Mouse (Mus musculus) central nervous system, embryonic 18 days (tissue): ENCODE results near the gene Lbp. TPM values are rescaled to one million over a fixed set of nuclear protein-coding genes. Genes with fewer than 3 reads are reported as not detected.

Source experiments
- polyA plus RNA-seq: library from polyadenylated mRNA; depleted of rRNA; stranded (reverse); fragments of >200 nt; gene quantifications from 2 replicates; pipeline ENCODE4 v1.2.3, GENCODE M21; 2012; rRNA removed

Gene Lbp
- 2.6 and 4.3 TPM in 2 replicates for polyA plus RNA-seq

DNA sequence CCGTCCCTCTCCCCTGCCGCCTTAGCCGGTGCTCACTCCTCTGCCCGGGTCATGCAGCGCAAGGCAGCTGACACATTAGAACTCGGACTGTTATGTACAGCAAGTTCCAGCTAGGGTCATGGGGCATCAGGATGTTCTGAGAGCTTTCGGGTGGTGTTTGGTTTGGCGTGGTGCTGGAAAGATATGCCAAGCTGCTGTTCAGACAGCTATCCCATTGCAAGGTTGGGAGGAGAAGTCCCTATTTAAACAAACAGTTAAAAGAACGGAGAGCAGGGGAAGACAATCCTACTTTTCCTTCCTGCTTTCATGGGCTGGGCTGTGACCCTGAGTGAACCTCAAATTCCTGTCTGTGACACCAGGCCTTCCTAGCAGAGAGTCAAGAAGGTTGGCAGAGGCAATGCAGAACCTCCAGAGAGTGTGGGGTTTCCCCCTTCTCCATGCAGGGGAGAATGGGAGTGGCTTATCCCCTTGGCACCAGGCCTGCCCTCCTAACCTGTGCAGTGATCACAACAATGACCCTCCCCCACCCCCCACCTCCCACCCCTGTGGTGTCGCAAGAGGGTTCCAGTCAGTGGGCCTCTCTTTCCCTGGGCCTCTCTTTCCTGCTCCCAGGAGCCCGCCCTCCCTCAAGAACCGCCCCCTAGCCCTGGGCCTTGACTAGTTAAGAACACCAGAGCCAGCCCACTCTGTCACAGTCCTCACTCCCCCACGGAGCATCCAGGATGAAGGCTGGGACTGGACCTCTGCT, at the start of gene Lbp:
Gene Lbp (plus strand): TSS at position 546 of the 748 bp plus-strand sequence.

DNA sequence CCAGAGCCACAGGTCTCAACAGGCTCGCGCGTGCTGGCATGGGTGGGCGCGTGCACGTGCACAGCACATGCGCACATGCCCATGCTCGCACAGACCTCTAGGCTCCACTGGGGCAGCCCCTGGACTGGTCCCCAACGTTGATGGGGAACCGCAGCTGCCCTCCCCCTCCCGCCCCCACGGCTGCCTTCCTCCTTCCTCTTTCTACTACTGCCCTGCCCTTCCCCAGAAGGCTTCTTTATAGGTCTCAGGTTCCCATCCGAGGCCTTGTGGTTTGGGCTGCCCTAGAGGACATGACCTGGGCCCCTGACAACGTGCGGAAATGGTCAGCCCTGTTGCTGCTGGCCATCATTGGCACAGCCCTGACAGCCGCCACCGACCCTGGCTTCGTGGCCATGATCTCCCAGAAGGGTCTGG, 48.3 kb upstream of the Lbp start, which contains the start of gene Bpi:
Gene Bpi (plus strand): TSS at position 90 of the 414 bp plus-strand sequence.

DNA sequence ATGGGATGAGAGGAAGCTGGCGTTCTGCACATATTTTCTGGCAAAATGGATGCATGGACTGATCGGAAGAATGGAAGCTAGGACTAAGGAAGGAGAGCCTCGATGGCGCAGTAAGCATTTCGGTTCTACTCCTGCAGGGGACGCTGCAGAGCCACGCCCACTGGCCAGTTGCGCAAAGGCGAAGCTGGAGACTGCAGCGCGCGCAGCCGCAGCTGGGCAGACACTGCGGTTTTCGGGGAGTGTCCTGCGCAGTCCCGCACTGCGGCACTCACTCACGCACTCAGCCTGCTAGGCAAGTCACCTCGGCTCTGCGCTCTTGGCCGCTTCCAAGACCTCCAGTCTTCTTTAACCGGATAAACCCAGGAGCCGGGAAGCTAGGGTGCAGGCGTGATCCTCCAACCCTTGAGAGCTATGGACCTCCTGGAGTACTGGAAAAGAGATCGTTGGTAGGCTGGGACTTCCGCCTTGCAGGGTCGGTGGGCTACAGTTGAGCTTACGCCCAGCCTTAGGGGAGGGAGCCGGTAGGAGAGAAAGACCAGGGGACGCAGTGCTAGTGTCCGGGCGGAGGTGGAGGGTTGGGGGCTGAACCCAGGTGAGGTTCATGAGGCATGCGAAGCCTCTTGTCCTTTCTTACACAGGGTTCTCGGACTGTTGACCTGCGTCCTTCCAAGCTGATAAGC, 69.3 kb downstream of the Lbp start, which contains the start of gene Snhg11:
Gene Snhg11 (plus strand): TSS at position 196 of the 680 bp plus-strand sequence.

Other genes starting within 250 kb of the Lbp start
- gene Tgm2, start 160.1 kb upstream of the Lbp start, polyA plus RNA-seq = 8.0 and 17.7 TPM in 2 replicates
- 3.1 and 3.2 TPM in 2 replicates for gene D630003M21Rik, start 77.3 kb upstream of the Lbp start, polyA plus RNA-seq
- gene Bpi, start 48.4 kb upstream of the Lbp start, polyA plus RNA-seq = not detected in 2 replicates
- 784 and 928 TPM in 2 replicates for gene Snhg11, start 69.1 kb downstream of the Lbp start, polyA plus RNA-seq
- gene Ralgapb, start 103.4 kb downstream of the Lbp start, polyA plus RNA-seq = 34.0 and 36.1 TPM in 2 replicates
- gene Adig, start 196.1 kb downstream of the Lbp start, polyA plus RNA-seq = not detected in 2 replicates
- 1.6 and 2.4 TPM in 2 replicates for gene Arhgap40, start 206.3 kb downstream of the Lbp start, polyA plus RNA-seq